Mouse (Mus musculus): ENCODE data around the gene Reep6.
A peak's percentile ranks its signal among the peaks of the same experiment; 100 is the strongest.

Gene Reep6

DNA sequence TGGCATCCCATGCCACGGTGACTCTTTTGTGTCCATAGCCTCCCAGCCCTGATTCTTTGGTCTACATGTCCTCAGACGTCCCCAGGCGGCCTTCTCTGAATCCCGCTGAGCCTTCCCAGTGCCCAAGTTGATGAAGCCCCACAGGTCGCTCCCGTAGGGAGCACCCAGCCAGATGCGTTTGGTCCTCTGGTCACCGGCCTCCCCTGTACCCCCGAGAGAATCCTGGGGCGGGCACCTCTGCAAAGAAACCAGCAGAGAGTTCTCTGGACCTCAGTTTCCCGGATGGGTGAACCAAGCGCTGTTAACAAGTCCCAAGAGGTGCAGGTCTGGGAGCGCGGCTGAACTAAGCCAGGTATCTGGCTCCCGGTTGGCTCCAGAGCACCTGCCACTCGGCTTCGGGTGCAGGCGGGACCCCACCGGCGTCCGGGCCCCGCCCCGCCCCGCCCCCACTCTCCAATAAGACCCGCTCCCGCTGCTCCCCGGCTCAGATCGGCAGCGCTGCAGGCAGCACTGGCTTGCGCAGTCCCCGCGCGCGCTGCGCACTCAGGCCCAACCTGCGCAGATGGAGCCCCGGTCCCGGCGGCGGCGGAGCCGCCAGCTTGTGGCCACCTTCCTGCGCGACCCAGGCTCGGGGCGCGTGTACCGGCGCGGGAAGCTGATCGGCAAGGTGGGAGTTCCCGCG, 26.4 kb downstream of the Reep6 start, which contains the start of gene Plk5:
Gene Plk5 (plus strand): TSS at position 459 of the 682 bp plus-strand sequence.
- DNase-seq (ENCODE audit: low read depth), result no peak

- DNase-seq (ENCODE audit: low read depth), result no peak
Observed at GRCm38 (mm10) chr10:80356737-80357136, 27.0 kb downstream of the Reep6 start.

DNA sequence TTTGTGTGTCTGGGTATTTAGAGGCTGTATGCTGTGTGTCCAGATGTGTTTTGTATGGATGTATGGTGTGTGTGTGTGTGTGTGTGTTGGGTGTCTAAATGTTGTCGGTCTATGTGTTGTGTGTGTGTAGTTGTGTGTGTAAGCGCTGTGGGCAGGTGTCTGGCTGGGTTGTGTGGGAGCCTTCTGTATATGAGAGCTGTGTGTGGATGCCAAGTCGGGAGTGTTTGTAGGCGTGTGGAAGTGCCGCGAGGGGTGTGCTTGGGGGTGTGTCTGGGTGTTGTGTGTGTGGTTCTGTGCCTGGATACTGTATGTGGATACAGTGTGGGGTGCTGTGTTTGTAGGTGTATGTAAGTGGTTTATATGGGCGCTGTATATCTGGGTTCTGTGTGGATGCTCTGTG, 27.6 kb downstream of the Reep6 start:
- no peak for DNase-seq (ENCODE audit: low read depth)

- no peak for DNase-seq (ENCODE audit: low read depth)
Observed at GRCm38 (mm10) chr10:80357994-80358639, 28.4 kb downstream of the Reep6 start.

GRCm38 (mm10) chr10:80363734-80364133, 34.0 kb downstream of the Reep6 start:
- no peak for DNase-seq (ENCODE audit: low read depth)

- DNase-seq (ENCODE audit: low read depth), result no peak
Observed at GRCm38 (mm10) chr10:80365736-80366135, 36.0 kb downstream of the Reep6 start.

GRCm38 (mm10) chr10:80367954-80368353, 38.2 kb downstream of the Reep6 start:
- DNase-seq (ENCODE audit: low read depth), result no peak

DNA sequence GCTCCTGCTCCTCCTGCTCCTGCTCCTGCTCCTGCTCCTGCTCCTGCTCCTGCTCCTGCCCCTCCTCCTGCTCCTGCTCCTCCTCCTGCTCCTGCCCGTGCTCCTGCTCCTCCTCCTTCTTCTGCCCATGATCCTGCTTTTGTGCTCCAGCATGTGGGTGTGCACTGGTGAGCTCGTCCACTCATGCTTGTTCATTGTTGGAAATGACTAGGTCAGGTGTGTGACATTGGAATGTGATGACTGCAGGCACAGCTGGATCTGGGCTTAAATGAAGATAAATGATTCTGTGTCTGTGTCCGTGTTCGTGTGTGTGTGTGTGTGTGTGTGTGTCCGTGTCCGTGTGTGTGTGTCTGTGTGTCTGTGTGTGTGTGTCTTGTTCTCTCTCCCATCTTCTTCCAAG, 38.6 kb downstream of the Reep6 start:
- no peak for DNase-seq (ENCODE audit: low read depth)

- no peak for DNase-seq (ENCODE audit: low read depth)
Observed at GRCm38 (mm10) chr10:80369995-80370747, 40.4 kb downstream of the Reep6 start.

DNA sequence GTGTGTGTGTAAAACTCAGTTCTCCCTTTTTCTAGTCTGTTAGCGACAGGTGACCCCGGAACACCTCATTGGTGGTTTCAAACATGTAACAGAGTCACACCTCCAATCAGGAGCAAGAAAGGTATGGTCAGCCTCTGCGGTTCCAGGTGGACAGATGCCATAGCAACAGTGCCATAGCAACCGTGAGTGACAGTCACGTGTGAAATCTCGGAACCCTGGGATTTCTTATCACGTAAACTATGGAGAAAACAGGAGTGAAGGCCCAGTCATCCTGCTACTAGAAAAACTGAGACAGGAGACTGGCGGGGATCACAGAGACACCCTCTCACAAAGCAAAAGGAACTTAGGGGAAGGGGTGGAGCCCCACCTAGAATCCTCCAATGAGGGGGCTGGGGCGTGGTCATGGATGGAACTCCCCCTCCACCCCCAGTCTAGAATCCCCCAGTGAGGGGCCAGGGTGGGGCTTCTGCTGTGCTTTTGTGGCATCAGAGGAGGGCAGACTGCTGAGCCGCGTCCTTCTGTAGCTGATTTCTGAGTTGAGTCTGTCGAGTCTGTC, 41.7 kb downstream of the Reep6 start:
- DNase-seq (ENCODE audit: low read depth), result peak; percentile 57

DNA sequence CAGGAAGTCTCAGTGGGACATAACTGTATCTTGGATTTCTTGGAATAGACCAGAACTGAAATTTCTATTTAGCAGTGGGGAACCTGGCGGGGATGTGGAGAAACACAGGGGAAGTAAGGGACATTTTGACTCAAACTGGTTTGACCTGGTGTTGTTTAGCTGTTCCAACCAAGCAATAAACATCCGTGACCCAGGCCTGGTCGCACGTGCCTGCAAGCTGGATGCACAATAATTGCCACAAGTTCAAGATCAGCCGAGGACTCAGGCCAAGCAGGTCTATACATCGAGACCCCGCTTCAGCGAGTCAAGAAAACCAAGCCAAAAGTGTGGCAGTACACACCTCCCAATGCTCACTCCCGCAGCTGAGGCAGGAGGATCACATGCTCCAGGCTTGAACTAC, 42.2 kb downstream of the Reep6 start:
- DNase-seq (ENCODE audit: low read depth), result no peak

GRCm38 (mm10) chr10:80372706-80373105, 43.0 kb downstream of the Reep6 start:
- DNase-seq (ENCODE audit: low read depth), result no peak

DNA sequence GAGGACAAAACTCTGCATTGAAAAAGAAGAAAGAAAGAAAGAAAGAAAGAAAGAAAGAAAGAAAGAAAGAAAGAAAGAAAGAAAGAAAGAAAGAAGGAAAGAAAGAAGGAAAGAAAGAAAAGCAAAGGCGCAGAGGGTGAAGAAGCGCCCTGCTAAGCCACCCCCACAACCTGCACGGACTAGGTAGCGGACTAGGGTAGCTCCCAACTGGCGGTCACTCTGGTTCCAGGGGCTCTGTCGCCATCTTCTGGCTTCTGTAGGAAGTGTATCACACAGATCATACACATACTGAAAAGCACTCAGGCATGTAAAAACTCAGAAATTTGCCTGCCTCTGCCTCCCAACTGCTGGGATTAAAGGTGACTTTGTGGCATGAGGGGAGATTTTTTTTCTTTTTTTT, 44.3 kb downstream of the Reep6 start:
- no peak for DNase-seq (ENCODE audit: low read depth)

- peak; percentile 65 for DNase-seq (ENCODE audit: low read depth)
Observed at GRCm38 (mm10) chr10:80376160-80376559, 46.4 kb downstream of the Reep6 start.

- DNase-seq (ENCODE audit: low read depth), result no peak
Observed at GRCm38 (mm10) chr10:80377716-80378115, 48.0 kb downstream of the Reep6 start.

GRCm38 (mm10) chr10:80382641-80383365, 53.0 kb downstream of the Reep6 start:
- no peak for DNase-seq (ENCODE audit: low read depth)

DNA sequence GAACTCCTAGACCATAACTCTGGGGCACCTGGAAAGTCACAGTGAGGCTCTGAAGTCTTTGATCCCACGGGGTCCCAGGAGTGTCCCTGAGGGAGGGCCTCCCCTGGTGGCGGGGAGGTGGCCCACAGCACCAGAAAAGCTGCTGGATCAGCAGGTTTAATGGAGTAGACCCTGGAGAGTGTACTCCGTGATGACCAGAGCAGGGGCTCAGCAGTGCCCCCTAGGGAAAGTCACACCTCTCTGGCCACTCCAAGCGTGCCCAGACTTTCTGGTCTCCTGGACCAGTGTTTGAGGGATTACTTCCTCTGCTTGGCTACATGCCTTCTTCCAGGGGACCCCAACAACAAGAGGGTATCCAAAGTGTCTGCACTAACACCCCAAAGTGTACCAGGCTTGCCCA, 53.7 kb downstream of the Reep6 start:
- DNase-seq (ENCODE audit: low read depth), result no peak

DNA sequence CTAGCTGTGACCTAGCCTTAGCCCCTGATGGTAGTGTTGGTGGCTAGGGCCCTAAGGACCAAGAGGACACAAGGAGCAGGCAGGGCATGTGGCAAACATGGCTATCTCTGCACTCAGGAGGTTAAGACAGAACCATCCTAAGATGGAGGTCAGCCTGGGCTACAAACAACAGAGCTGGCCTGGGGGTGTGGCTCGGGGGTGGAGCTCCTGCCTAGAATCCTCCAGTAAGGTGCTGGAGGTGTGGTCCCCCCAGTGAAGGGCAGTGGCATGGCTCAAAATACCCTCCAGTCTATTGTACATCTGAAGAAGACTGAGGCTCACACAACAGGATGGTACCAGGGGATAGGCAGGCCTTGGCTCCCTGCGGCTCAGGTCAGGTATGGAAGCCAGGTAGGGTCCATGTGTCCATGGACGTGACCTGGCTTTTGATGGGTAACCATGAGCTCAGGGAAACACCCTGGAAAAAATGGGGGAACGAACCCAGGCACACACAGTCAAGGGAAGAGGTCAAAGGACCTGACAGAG, 54.4 kb downstream of the Reep6 start:
- DNase-seq (ENCODE audit: low read depth), result no peak

DNA sequence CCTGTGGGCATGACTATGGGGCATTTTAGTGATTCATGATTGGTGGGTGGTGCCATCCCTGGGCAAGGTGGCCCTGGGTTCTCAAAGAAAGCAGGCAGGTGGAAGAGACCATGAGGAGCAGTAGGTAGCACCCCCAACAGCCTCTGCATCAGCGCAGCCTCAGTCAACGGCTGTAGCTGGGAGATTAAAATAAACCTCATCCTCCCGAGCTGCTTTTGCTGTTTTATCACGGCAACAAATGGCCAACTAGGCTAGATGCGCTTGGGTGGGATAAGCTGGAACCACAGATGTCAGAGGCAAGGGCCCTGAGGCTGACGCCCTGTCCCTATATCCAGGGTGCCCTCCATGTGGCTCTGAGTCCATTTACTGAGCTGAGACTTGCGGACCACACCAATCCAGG, 55.0 kb downstream of the Reep6 start:
- no peak for DNase-seq (ENCODE audit: low read depth)

DNA sequence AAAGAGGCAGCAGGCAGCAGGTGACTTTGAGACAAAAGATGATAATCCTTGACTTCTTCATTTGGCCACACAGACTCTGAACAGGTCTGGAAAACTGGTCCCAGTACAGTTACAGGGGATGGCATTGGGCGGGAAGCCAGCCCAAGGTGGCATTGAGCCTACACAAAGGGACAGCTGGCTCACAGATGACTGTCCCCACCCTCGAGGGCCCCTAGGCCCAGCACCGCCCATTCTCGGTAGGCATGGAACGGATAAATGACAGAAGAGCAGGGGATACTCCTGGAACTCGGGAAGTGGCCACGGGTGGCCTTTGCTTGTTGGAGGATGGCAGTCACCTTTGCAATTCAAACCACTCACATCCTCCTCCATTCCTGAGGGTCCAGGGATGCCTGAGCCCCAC, 55.6 kb downstream of the Reep6 start:
- no peak for DNase-seq (ENCODE audit: low read depth)
